Mouse (Mus musculus): ENCODE data around the gene Nfia.

Nfia gene

GRCm38 (mm10) chr4:97838651-97839050 lies 66.1 kb downstream of the Nfia start:
- no peak for DNase-seq (ENCODE audit: low read depth, low spot score)

DNA sequence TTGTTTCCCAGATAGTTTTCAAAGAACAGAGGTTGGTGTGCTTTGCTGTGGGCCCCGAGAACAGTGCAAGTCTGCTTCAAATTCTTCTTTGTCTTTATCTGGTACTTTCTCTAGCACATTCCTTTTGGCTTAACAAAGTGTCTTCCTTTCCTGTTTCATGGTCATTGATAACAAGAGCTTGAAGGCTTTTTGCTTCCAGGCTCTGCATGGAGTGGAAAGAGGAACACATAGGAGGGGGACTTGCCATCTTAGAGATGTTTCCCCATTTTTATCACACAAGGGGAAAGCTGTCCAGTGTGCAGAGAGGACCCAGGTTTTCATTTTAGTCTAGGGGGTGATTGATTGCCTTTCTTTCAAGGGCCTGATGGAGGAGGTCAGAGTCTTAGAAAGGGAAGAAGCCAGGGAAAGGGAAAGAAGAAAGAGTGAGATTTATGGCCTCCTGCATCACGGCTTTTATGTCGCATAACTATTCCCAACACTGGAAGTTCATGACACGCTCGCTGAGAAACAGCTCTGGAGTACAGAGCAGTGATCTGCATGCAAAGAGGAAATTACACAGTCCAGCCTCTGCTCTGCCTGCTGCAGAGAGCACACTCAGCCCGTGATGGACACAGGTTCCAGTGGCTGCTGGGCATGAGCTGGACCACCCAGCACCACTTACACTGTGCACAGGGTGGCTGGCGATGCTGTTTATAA lies 67.0 kb downstream of the Nfia start:
- no peak for DNase-seq (ENCODE audit: low read depth, low spot score)

DNA sequence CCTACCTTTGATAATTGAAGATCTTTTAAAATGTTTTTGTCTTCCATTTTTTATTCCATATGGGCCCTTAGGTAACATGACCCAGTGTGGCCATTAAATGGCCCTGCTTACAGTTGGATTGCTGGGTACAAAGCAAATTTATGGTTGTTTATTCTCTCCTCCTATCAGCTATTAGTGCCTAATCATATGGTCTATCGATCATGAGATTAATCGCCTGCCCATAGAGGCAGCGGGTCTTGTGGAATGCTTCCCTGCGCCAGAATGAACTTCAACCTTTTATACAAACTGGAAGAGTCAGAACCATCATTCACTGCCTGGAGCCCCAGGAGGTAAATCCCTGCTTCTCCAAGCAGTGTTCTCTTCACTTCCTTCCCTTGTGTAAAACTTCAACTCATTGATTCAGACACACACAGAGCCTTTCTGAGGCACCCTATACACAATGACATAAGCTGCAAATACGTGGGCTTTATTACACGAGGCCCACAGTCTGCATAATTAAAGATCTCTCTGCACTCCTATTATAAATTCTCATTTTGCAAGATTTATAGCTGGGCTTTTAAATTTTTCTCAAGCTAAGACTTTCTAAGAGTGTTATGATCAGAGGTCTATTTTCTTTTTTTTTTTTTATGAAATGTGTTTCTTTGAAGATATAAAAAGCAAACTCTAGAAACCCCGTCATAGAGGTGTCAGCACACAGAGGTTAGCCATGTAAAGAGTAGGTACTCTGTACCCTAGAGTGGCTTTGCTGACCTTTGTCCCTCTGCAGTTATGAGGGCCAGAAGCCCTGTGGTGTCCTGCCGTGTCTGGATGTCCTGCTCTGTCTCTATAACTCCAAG lies 67.9 kb downstream of the Nfia start:
- DNase-seq (ENCODE audit: low read depth, low spot score), result no peak

DNA sequence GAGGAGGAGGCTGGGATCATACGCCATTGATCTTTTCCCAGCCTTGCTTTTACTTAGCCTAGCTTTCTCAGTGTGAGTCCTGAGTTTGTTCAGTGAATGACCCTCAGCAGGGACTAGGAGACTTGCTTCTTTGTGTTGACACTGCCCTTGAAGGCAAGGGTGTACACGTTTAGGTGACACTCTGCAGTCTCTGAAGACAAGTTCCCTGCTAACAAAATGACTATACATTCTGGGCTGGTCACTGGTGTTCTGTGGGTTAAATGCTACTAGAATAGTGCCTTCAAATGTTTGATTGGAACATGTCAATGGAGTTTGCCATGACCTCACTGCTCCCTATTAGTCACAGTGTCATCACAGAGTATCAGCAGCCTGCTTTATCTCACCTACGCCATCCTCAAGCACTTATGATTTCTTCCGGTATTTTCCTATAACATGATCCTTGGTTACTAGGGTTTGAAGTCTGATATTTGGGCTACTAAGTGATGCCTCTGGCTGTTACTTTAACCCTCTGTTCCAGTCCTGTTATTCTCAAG lies 68.6 kb downstream of the Nfia start:
- DNase-seq (ENCODE audit: low read depth, low spot score), result no peak

GRCm38 (mm10) chr4:97841745-97842144 lies 69.2 kb downstream of the Nfia start:
- no peak for DNase-seq (ENCODE audit: low read depth, low spot score)

DNA sequence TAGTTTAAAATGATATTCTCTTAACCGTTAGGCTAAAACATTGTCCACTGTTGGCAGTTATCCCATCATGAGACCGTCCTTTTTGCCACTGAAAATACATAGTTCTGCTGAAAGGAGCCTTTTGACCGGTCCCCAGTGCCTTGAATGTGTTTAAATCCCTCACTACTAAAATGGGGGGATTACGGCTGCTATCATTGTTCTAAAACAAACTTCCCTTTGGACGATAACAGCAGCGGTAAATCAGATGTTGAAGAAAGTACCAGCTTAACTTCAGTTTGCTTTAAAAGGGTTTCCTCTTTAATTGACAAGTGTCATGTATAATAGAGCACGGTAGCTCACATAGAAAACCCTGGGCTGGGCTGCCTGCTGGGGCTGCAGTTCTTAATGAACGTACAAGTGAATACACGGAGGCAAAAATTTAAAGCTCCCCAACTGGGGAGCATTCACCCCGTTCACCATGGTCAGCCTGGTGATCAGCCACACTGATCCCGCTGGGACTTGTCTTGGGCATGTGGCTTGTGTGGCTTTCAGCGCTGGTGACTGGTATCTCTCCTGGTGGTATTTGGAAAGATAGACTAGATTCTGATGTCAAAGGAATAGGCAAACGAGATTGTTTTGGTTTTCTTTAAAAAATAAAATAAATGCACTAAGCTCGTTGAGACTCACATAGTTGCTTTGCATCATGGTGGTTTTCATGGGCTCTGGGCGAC lies 71.6 kb downstream of the Nfia start:
- no peak for DNase-seq (ENCODE audit: low read depth, low spot score)

- no peak for DNase-seq (ENCODE audit: low read depth, low spot score)
Observed at GRCm38 (mm10) chr4:97844899-97845298, 72.4 kb downstream of the Nfia start.

- DNase-seq (ENCODE audit: low read depth, low spot score), result no peak
Observed at GRCm38 (mm10) chr4:97847653-97848052, 75.1 kb downstream of the Nfia start.

DNA sequence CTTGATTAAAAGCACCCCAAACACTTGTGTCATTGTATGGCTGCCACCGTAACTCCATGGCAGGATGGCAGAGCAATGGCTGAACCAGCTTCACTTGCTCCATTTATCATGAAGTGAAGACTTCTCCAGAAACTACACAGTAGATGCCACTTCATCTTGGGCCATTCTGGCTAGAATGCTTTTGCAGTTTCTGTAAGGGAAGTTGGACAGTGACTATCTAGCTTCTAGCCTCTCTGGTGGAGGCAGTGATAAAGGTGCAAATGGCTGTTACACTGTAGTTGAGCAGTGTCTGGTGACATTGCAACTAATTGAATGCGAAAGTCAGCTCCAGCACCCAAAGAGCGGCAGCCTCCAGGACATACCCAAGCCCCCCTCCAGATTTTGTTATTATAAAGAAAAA lies 78.5 kb downstream of the Nfia start:
- no peak for DNase-seq (ENCODE audit: low read depth, low spot score)

DNA sequence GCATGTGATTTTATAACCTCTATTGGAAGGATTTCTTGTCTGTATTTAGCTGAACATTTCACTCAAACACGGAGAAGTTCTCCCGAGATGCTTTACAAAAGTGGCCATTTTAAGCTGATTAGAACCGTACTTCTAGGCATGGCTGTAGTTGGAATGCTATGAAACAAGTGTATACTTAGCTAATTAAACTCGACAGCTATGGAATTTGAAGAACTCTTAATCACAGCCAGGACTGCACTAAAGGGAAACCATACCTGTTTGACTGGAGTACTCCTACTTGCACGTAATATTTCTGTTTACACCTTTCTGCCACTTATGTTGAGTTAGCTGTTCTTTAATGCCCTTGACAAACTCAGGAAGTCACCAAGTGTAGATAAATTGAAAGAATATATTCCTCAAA lies 79.2 kb downstream of the Nfia start:
- DNase-seq (ENCODE audit: low read depth, low spot score), result no peak

GRCm38 (mm10) chr4:97852626-97853025 lies 80.1 kb downstream of the Nfia start:
- DNase-seq (ENCODE audit: low read depth, low spot score), result no peak

GRCm38 (mm10) chr4:97854779-97855178 lies 82.2 kb downstream of the Nfia start:
- no peak for DNase-seq (ENCODE audit: low read depth, low spot score)

- DNase-seq (ENCODE audit: low read depth, low spot score), result no peak
Observed at GRCm38 (mm10) chr4:97855712-97856420, 83.3 kb downstream of the Nfia start.

GRCm38 (mm10) chr4:97857549-97857948 lies 85.0 kb downstream of the Nfia start:
- no peak for DNase-seq (ENCODE audit: low read depth, low spot score)

GRCm38 (mm10) chr4:97859431-97859830 lies 86.9 kb downstream of the Nfia start:
- DNase-seq (ENCODE audit: low read depth, low spot score), result no peak

DNA sequence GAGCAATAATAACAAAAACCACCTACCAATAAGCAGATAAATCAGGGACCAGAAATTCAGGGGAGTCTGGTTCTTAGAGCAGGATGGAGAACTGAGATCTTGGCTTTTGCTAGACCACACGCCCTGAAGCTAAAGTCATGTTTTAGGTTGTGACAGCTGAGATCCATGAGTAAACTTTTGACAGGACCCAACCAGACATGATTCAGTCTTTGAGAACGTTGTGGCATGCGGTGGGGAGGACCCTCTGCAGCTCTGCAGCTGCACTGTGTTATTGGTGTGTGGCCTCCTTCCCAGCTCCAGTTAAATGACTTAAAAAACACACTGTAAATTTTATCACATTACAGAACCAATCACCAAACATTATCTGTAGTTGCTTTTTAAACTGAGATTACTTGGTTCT lies 87.8 kb downstream of the Nfia start:
- DNase-seq (ENCODE audit: low read depth, low spot score), result no peak

DNA sequence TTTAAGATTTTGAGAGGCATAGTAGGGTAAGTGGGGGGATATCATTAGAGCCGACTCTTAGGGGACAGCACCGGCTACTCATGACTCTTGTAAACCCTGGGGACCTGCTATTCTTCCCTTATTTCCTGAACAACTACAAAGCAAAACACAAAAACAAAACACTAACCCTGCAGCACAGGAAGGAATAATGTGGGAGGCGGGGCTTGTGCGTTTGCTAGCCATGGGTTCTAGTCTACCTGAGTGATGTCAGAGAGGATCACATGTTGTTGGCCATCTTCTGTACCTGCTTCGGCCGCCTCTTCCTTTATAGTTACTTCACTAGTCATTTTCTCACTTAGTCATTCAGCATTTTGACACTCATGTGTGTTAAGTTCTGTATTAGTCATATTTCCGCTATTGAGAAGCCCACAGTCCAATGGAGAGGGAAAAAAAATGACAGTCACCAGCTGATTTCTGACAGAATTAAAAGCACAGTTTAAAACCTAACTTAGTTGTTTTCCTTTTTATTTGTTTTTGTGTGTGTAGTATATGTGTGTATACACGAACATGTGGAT lies 88.3 kb downstream of the Nfia start:
- DNase-seq (ENCODE audit: low read depth, low spot score), result no peak

DNA sequence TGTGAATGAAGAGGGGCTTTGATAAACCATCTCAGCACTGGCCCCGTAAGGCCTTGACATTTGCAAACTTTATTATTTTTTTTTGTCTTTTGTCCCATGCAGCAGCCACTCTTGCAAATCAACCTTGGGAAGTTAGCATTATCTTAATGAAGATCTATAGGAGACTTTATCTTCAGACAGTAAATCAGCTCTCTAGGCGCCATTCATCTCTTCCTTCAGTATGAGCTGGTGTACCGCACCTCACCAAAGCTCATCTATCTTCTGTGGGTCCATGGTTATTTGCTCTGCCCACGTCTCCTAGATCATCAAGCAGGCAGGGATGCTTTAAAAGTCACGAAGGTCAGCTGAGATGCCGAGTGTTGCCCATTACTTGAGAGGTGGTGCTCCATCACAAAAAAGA lies 89.8 kb downstream of the Nfia start:
- no peak for DNase-seq (ENCODE audit: low read depth, low spot score)

DNA sequence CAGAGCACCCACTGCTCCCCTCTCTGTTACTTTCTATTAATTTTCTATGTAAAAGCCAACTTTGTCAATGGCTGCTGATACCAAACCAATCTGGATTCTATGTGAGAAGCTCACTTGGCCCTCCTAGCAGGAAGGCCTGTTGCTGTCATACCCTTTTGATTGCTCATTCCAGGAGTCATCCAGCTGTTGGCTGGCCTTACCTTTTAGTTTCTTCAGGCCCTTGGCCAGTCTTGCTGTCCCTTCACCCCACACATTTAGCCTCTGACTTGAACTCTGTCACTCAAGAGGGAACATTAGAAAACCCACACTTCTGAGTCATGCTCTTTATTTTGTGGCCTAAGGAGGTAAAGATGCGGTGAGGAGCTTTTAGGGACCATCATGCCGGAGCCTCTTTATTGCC lies 91.7 kb downstream of the Nfia start:
- no peak for DNase-seq (ENCODE audit: low read depth, low spot score)

DNA sequence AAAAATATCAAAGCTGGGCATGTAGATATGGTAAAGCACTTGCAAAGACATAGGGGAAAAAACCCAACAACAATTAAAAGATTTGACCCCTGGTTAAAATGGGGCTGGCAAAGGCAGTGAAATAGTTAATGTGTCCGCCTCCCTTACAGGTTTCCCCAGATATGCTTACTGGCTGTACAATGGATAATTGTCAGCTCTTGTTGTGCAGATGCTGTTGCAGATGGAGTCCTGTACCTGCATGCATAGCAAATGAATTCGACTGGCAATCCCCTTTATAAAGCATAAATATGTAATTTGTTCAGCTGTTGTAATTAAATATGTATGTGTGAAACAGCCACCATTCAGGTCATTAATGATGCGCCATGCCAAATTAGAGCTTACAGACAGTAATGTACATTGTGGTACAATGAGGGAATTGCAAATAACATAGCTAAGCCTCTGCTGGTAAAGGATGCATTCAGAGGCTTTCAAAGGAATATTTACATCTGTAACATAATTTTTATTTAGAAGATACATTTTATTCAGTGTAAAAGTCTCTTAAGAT lies 92.9 kb downstream of the Nfia start:
- DNase-seq (ENCODE audit: low read depth, low spot score), result no peak

GRCm38 (mm10) chr4:97866463-97866862 lies 93.9 kb downstream of the Nfia start:
- no peak for DNase-seq (ENCODE audit: low read depth, low spot score)
